Mouse (Mus musculus): ENCODE measurements around the gene Akr1c18.

GRCm38 (mm10) chr13:4144261-4144660, 6.2 kb downstream of the Akr1c18 start:
- TF ChIP-seq CTCF (IDR thresholded peaks at IDR 0.05; ENCODE audit: low read depth): no peak
- TF ChIP-seq EP300 (IDR thresholded peaks at IDR 0.05; ENCODE audit: low read depth): no peak
